Mouse (Mus musculus): ENCODE measurements around the gene Nhlrc2.
"Not testable (repeated sequence)": the region's sequence is repeated elsewhere in the genome, so short reads cannot be mapped to it uniquely, and the experiment has no call there.

Nhlrc2 gene

DNA sequence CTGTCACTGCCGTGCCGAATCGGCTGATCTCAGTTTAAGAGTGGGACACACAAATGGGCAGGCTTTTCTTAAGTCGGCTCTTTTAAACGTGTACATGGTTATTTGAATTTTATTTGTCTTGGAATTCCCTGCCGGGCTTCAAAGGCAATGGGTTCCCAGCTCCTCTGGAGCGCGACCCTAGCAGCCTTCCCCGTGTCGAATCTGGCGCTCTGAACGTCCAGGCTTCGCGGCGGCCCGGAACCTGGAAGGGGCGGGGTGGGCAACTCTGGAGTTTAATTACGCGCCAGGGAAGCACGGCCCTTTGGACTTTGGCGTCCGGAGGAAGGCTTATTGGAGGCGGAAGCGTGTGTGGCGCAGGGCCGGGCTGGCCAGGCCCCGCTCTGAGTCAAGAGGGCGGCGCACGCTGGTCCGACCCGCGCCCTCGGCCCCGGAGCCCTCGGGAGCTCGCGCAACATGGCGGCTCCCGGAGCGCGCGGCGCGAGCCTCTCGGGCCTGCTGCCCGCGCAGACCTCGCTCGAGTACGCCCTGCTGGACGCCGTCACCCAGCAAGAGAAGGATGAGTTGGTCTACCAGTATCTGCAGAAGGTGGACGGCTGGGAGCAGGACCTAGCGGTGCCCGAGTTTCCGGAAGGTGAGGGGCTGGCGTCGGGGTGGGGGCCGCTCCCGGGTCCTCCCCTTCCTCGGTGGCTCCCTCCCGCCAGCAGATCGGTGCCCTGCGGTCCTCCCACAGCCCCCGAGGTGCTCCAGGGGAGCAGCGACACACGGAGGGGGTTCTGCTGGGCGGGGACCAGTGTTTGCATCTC is at the start of gene Nhlrc2:
Gene Nhlrc2, plus strand, starts transcription at position 32 of the 803 bp plus-strand sequence.
- DNase-seq (ENCODE audit: low spot score in 2 of 2): peak; percentile 58 to 66

DNA sequence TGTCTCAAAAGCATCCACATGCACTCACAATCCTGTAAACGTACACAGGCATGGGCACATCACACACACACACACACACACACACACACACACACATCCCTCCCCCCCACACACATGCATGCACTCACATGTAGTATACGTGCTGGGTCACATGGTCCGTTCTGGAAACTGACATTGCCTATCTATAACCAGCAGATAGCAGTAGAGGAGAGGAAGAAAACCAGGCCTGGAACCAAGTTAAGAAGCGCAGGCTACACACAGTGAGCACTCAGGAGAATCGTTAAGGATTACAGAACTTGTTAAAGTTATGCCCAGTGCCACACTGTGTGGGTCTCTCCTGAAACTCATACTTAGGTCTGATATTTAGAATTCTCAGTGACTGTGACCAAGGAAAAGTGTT is 45.0 kb upstream of the Nhlrc2 start:
- DNase-seq (ENCODE audit: low spot score in 2 of 2): not testable (repeated sequence)

- DNase-seq (ENCODE audit: low spot score in 2 of 2): not testable (repeated sequence)
These were observed 44.5 kb upstream of the Nhlrc2 start for GRCm38 (mm10) chr19:56503525-56503924.

DNA sequence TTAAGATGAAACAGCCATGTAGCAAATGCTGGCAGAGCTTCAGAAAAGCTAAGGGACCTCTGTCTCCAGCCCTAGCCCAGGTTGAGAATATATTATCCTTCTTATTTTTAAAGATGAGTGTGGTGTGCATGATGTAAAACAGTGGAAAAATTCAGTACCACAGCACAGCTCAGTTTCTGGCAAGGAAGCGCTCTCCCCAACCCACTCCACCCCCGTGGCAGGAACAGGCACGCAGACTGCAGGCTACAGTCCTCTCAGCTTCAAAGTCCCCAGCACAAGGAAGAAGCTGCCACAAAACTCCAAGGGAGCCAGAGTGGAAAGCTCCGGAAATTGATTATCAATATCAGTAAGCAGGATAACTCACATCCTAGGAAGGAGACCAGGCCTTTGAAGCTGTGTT is 36.9 kb upstream of the Nhlrc2 start:
- DNase-seq (ENCODE audit: low spot score in 2 of 2): not testable (repeated sequence)

- DNase-seq (ENCODE audit: low spot score in 2 of 2): not testable (repeated sequence)
These were observed 34.5 kb upstream of the Nhlrc2 start for GRCm38 (mm10) chr19:56513527-56513926.

DNA sequence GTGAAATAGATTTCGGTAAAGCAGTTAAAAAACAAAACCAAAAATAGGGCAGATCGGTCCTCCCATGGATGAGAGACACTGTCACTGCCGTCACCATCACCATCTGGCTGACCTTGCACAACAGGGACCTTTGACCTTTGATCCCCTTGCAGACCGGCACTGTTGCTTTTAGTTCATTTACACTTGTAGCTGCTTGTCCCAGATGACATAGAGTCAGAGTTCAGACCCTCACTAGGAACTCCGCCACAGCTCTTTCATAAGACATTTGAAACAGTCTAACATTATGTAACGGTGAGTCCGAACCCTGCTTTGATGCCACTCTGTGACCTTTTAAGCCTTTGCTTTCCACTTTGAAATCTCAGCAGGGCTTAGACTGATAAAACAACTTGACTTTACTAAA is 28.7 kb upstream of the Nhlrc2 start:
- DNase-seq (ENCODE audit: low spot score in 2 of 2): not testable (repeated sequence)

DNA sequence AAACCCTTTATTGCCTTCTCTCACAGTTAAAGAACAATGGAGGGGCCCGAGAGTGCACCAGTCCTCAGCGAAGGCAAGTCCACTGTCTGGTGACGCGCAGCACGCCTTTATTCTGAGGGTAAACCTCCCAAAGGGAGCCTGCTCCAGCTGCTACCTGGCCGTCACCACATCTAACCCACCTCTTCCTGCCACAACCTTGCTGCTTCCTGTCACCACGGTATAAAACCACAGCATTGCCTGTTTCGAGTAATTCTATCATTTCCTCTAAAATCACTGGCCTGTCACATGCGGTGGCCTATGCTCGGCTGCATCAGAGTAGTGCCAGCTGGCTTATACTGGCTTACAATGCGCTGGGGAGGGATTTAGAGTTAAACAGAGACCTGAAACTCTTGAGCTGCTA is 17.5 kb upstream of the Nhlrc2 start:
- DNase-seq (ENCODE audit: low spot score in 2 of 2): not testable (repeated sequence)

- no peak for DNase-seq (ENCODE audit: low spot score in 2 of 2)
These were observed 16.8 kb upstream of the Nhlrc2 start for GRCm38 (mm10) chr19:56531251-56531650.

GRCm38 (mm10) chr19:56533291-56534071 is 14.6 kb upstream of the Nhlrc2 start:
- DNase-seq (ENCODE audit: low spot score in 2 of 2): no peak

DNA sequence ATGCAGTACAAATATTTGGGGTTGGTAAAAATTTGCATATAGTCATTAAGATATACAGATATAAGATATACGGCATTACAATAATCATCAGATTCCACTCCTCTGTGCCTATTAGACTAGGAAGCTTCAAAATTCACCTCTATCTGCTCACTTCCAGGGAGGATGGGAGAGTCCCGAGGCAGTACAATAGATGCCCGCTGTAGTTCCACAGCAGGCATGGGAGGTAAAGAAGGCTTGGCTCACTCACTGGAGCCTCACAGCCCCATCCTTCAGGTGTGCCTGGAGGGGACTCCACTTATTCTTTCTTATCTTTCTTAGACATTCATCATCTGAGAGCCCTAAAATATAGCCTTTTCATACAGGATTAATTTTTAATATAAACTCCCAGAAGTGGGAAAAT is 13.7 kb upstream of the Nhlrc2 start:
- no peak for DNase-seq (ENCODE audit: low spot score in 2 of 2)

DNA sequence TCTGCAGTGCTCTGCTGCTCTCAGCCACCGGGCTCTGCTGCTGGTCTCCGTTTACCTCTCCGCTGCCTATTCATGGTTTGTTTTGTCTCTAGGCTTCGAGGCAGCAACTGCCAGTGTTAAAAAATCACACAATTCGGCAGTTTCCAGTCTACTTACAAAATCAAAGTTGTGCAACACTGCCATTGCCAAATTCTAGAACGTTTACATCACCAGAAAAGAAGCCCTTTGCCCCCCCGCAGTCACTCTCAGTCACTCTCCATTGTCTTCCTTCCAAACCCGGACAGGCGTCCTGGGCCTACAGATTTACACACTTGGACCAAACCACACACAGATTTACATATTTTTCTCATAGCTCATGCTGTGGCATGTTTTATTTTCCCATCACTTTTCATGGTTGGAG is 13.0 kb upstream of the Nhlrc2 start:
- no peak for DNase-seq (ENCODE audit: low spot score in 2 of 2)

DNA sequence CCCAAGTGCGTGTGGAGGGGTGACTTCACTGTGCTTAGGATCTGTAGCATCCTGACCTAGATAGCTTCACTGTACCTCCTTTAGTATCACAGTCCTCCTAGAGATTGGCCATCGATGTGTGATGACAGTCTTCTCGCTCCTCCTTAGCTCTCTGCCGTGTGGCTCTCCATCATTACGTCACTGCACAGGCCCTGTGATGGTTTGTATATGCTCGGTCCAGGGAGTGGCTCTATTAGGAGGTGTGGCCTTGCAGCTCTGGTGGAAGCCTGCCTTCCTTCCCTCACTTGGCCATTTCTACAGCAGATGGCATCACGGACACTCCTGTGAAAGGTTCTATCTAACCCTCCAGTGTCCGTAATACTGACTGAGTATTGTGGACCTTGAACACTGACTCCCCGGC is 12.3 kb upstream of the Nhlrc2 start:
- no peak for DNase-seq (ENCODE audit: low spot score in 2 of 2)

DNA sequence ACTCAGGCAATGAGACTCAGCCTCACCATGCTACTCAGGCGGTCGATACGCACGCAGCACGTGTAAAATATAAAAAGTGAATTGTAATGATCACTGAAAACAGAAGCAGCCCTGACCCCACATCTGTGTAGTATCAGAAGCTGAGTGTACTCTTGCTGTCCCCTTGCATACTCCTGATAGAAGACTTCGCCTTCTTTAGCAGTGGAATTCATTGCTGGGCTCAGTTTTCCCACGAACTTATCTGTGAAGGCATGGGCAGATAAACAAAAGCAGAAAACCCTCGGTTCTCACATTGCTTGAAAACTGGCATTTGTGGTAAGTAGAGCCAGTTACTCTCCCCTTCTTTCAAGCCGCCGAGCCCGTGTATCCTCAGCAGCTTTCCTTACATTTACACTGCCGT is 4.7 kb upstream of the Nhlrc2 start:
- no peak for DNase-seq (ENCODE audit: low spot score in 2 of 2)

DNA sequence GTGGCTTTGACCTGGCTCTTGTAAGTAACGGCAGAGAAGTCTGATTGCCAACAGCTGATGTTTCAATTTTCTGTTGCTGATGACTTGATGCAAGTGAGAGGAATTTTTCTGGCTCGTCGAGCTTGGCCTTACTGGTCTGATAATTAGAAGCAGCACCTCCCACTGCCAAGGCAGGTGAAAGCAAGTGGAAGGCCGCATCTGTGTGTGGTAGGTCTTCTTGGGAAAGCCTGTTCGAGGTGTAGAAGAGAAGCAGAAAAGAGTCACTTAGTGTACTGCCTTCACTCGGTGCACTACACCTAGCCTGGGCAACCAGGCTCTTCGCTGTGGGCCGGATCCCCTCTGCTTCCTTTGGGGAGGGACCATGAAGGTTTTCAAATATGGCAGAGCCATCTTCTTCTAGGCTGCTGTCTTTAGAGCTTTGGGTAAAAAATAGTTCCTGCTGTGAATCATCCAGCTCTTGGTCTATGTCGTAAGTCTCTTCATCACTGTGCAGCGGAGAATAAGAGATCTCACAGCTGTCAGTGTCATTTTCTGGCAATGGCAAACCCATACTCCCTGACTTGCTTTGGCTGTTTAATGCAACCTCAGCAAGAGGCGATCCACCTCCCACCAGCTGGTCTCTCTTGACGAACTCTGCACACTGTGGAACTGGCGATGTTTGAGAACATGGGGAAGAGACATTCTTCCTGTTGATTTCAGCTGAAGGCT is 3.2 kb upstream of the Nhlrc2 start:
- no peak for DNase-seq (ENCODE audit: low spot score in 2 of 2)

DNA sequence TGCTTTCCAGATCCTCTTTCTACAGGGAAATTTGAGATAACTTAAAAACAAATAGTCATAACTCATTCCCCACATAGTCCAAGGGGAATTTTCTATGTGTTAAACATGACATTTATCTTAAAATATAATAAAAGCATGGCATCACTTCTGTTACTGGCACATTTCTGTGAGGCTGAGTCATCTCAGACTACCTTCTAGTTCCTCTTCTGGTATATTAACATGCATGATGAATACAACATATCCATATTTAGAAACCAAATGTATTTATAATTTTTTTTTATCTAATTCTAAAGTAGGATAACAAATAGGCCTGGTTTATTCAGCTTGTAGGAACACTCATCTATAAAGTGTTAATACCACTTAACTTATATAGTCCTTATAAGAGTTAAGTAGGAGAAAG is 2.0 kb upstream of the Nhlrc2 start:
- no peak for DNase-seq (ENCODE audit: low spot score in 2 of 2)

DNA sequence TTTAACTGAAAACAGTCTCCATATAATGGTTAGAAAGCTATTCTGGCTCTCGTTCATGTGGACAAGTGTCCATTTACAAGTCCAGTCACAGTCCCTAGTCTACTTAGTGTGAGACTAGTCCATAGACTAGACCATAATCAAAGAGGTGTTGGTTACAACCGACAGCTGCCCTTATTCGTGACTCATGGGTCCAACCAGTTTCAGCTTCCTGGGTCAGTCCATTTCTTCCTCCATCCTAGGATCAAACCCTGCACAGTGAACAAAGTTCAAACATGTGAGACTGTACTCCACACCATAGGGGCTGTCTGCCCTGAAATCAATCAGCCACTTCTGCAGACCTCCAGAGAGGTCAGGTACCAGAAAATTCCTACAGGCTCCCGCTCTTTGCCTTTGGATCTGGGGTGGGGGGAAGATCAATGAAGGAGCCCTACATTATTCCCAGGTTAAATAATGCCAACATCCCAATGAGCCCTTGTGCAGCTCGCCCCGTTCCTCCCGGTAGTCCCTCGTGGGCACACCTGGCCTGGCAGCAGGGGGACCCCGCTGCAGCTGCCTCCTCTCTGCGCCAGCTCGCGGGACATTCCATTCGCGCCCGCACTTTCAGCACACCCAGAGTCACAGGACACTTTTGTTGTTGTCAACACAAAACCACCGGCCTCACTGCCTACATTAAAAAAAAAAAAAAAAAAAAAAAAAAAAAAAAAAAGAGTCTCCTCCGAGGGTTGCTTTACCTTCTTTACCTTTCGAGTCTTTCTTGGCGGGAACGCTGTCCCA is 418 bp upstream of the Nhlrc2 start, which contains the start of gene Dclre1a:
Gene Dclre1a, minus strand, starts transcription at position 767 of the 774 bp plus-strand sequence.
- peak; percentile 67 to 73 for DNase-seq (ENCODE audit: low spot score in 2 of 2)

DNA sequence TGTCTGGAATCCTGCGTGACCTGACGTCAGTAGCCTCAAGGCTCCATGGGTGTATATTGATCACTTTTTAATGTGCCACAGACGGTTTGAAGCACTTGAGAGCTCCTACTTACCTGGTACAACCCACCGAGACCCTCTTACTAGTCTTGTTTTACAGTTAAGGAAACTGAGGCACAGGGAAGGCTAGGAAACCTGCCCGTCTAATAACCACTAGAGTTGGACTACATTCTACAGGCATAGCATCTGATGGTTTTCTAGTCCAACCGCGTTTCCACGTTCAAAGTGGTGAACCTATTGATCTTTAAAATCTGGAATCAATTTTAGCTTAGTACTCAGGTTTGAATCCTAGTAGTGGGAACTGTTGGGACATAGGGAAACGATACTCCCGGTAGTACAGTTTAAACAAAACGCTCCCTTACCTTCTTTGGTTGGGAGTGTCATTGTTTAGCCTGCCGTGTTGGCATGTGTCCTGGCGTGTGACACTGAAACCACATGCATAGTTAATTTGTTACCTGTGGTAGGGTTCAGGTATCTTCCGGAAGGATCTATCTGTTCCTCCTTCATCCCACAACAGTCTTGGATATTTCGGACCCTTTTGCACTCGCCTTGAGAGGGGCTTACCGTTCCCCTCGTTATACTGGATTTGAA is 1.1 kb downstream of the Nhlrc2 start:
- DNase-seq (ENCODE audit: low spot score in 2 of 2): no peak

- no peak for DNase-seq (ENCODE audit: low spot score in 2 of 2)
These were observed 5.1 kb downstream of the Nhlrc2 start for GRCm38 (mm10) chr19:56553177-56553576.

- no peak for DNase-seq (ENCODE audit: low spot score in 2 of 2)
These were observed 7.9 kb downstream of the Nhlrc2 start for GRCm38 (mm10) chr19:56555972-56556371.

DNA sequence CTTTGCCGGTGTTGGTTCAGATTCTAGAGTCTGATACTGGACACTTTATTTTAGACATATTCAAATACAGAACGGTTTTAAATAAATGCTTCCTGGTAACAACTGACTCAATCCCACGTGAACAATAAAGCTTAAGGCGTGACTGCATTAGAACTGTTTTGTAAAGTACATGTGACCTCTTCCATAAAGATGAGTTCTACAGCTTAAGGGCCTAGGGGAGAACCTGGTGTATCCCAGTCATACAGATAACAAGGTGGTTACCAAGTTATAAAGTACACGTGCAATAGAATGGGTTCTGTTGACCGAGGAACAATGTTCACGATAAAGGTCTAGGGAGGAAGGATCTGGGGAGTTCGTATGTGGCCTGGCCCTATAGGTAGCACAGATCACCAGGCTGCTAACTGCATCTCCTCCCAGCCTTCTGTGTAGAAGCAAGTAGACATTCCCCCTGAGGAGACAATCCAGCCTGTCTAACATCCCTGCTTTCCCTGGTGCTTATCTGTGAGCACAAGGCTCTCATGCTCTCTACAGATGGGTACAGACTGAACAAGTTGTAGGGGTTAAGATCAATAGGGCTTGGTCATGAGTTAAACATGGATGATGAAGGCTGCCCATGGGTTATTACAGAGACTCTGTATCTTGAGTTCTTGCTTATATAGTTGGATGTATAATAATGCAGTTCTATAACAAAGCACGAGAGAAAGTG is 14.5 kb downstream of the Nhlrc2 start:
- DNase-seq (ENCODE audit: low spot score in 2 of 2): no peak
